Mouse (Mus musculus) forebrain, embryonic 16.5 days (tissue): Measurements from ENCODE around the gene Ccdc77. TPM values are rescaled to one million over a fixed set of nuclear protein-coding genes. Genes with fewer than 3 reads are reported as not detected.
A peak's percentile ranks its signal among the peaks of the same experiment; 100 is the strongest.
"Not testable (repeated sequence)": the region's sequence is repeated elsewhere in the genome, so short reads cannot be mapped to it uniquely, and the experiment has no call there.

Source experiments
- ATAC-seq: fragments of 200-750 bp; cut with Nextera tagmentation; 2 replicates; pipeline ENCODE4 v1.8.0; 2017; ENCODE audit warnings: mild to moderate bottlenecking, moderate library complexity
- H3K27ac ChIP-seq: fragments of 300-500 bp; sonication (generic); 2 replicates; pipeline ENCODE4 v1.5.1; 2014; ENCODE audit warnings: low read length, control low read depth
- H3K27me3 ChIP-seq: fragments of 300-500 bp; sonication (generic); replicated peaks from 2 replicates; pipeline ENCODE4 v1.6.1; 2014; ENCODE audit warnings: low read length; ENCODE audit not compliant: control insufficient read depth, insufficient read depth
- H3K36me3 ChIP-seq: fragments of 300-500 bp; sonication (generic); 2 replicates; pipeline ENCODE4 v1.6.1; 2014; ENCODE audit not compliant: control insufficient read depth, insufficient read depth
- H3K4me1 ChIP-seq: fragments of 300-500 bp; sonication (generic); replicated peaks from 2 replicates; pipeline ENCODE4 v1.6.1; 2014; ENCODE audit warnings: low read length; ENCODE audit not compliant: control insufficient read depth, insufficient read depth
- H3K4me2 ChIP-seq: fragments of 300-500 bp; sonication (generic); 2 replicates; pipeline ENCODE4 v1.6.1; 2014; ENCODE audit warnings: mild to moderate bottlenecking, low read length, control low read depth
- H3K4me3 ChIP-seq: fragments of 300-500 bp; sonication (generic); replicated peaks from 2 replicates; pipeline ENCODE4 v1.5.1; 2014; ENCODE audit warnings: mild to moderate bottlenecking, low read length, control low read depth
- H3K9ac ChIP-seq: fragments of 300-500 bp; sonication (generic); replicated peaks from 2 replicates; pipeline ENCODE4 v1.6.1; 2014; ENCODE audit warnings: low read depth, low read length, control low read depth
- H3K9me3 ChIP-seq: fragments of 300-500 bp; sonication (generic); 2 replicates; pipeline ENCODE4 v1.6.1; 2016; ENCODE audit warnings: low read length; ENCODE audit not compliant: control insufficient read depth
- WGBS: fragments of 180-500 bp; shearing (Covaris S2); extraction: QIAGEN DNeasy Blood & Tissue Kit; methylation state at CpG from one replicate; pipeline ENCODE4 v1.1.7; 2014; 5-methylcytosine and 5-hydroxymethylcytosine counted together
- polyA plus RNA-seq: library from polyadenylated mRNA; unstranded; fragments of >200 nt; fragmentation: Nextera tagmentation; extraction: Ambion mirVana; gene quantifications from 2 replicates; pipeline ENCODE4 v1.2.1, GENCODE M21; 2015

The Ccdc77 gene
- polyA plus RNA-seq, 1 experiment from 2014 or later, result 13.3 TPM

GRCm38 (mm10) chr6:120296589-120296988, 67.6 kb downstream of the Ccdc77 start:
- WGBS, result 96% methylated on average over 2 of the region's 2 CpGs
- not testable (repeated sequence) for H3K4me2 ChIP-seq, H3K9me3 ChIP-seq, H3K4me3 ChIP-seq, H3K27me3 ChIP-seq, H3K4me1 ChIP-seq, H3K9ac ChIP-seq, H3K36me3 ChIP-seq, ATAC-seq, H3K27ac ChIP-seq

GRCm38 (mm10) chr6:120294785-120295133, 69.4 kb downstream of the Ccdc77 start:
- ATAC-seq, result peak; percentile 65
- peaks cover 7% of the 10 kb centered on the region for H3K4me1 ChIP-seq
- under 1% methylated on average over 16 of the region's 16 CpGs for WGBS

DNA sequence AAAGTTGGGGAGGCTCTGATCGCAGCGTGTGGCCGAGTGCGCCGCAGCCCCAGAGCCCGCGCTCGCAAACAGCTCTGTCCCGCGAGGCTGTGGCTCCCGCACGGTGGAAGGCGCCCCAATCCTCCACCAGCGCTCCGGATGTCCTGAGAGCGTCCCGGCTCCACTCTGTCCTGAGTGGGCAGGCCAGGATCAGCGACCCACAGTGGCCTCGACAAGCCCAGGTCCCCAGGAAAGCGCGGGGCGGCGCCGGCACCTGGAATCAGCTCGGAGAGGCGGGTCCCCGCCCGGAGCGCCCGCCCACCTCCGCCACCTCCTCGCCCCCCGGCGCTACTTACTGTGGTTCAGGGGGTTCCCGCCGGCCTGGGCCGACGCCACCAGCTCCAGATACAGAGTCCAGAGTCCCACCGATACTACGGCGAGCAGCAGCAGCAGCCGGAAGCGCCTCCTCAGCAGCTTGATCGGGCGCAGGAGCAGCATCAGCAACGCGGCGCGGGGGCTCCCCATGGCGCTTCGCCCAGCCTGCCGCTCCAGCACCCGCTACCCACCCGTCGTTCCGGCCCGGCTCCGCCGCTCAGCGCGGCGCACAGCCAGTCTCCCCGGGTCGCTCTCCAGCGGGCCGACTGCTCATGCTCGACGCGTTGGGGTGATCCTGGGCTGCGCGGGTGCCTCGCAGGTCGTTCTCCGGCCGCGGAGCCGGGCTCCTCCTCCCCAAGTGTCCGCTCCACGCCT, 70.0 kb downstream of the Ccdc77 start, which contains the start of the genes D330020A13Rik and B4galnt3:
TSS of gene D330020A13Rik (plus strand) at position 309 of the 729 bp plus-strand sequence.
TSS of gene B4galnt3 (minus strand) at position 504 of the 729 bp plus-strand sequence.
- under 1% methylated on average over 77 of the region's 79 CpGs for WGBS
- peak; percentile 90 for ATAC-seq
- Histone ChIP-seq H3K9me3 (no peaks in the 10 kb centered on the region), H3K4me2 (peak within 1 kb of the TSS; percentile 99), H3K36me3 (no peaks in the 10 kb centered on the region), H3K4me1 (peaks cover 7% of the 10 kb centered on the region), H3K27me3 (peaks cover 3% of the 10 kb centered on the region; the same call in 1 of the 2 replicates), H3K9ac (peak within 1 kb of the TSS; percentile 70), H3K4me3 (peak within 1 kb of the TSS; percentile 76), H3K27ac (no peak within 1 kb of the TSS)

More at GRCm38 (mm10) chr6:120294785-120295133, 69.4 kb downstream of the Ccdc77 start:
- H3K27me3 ChIP-seq, result peaks cover 3% of the 10 kb centered on the region; the same call in 1 of the 2 replicates
- H3K27ac ChIP-seq, result no peak overlapping the region
- no peaks in the 10 kb centered on the region for H3K36me3 ChIP-seq
- H3K9me3 ChIP-seq, result no peaks in the 10 kb centered on the region
- peak overlapping the region; percentile 70 for H3K9ac ChIP-seq
- peak overlapping the region; percentile 76 for H3K4me3 ChIP-seq
- H3K4me2 ChIP-seq, result peak overlapping the region; percentile 99

GRCm38 (mm10) chr6:120291396-120292009, 72.7 kb downstream of the Ccdc77 start:
- Histone ChIP-seq H3K9me3 (no peaks in the 10 kb centered on the region), H3K9ac (no peak overlapping the region), H3K27me3 (peaks cover 3% of the 10 kb centered on the region; the same call in 1 of the 2 replicates), H3K36me3 (no peaks in the 10 kb centered on the region), H3K27ac (no peak overlapping the region), H3K4me3 (no peak overlapping the region), H3K4me1 (peaks cover 7% of the 10 kb centered on the region), H3K4me2 (no peak overlapping the region)
- 85% methylated on average over 7 of the region's 7 CpGs for WGBS
- no peak for ATAC-seq

- Histone ChIP-seq H3K9ac (no peak overlapping the region), H3K9me3 (no peaks in the 10 kb centered on the region), H3K36me3 (no peaks in the 10 kb centered on the region), H3K27me3 (peaks cover 3% of the 10 kb centered on the region; the same call in 1 of the 2 replicates), H3K27ac (no peak overlapping the region), H3K4me2 (no peak overlapping the region), H3K4me3 (no peak overlapping the region), H3K4me1 (peaks cover 4% of the 10 kb centered on the region)
- WGBS, result 84% methylated on average over 4 of the region's 4 CpGs
- no peak for ATAC-seq
Measured at GRCm38 (mm10) chr6:120289430-120289829, 74.7 kb downstream of the Ccdc77 start.

DNA sequence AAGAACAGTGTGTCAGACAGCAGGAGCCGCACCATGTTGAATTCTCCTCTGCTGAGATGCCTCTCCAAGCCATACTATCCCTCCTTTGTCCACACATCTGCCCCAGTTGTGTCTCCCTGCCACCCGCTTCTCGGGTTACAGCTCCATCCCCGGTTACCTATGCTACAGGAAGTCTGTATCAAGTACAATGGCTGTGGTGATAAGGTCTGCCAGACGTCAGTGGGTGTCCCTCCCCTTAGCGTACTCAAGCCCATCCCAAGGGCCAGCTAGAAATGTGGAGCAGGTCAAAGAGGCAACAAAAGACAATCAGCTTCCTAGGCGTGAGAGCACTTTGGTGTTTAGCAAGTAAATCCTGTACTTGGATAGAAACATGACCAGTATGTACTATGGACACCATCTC, 75.6 kb downstream of the Ccdc77 start:
- H3K4me2 ChIP-seq, result no peak overlapping the region
- no peaks in the 10 kb centered on the region for H3K27me3 ChIP-seq
- no peaks in the 10 kb centered on the region for H3K36me3 ChIP-seq
- no peak overlapping the region for H3K9ac ChIP-seq
- no peaks in the 10 kb centered on the region for H3K9me3 ChIP-seq
- H3K4me3 ChIP-seq, result no peak overlapping the region
- H3K27ac ChIP-seq, result no peak overlapping the region
- no peaks in the 10 kb centered on the region; the same call in 1 of the 2 replicates for H3K4me1 ChIP-seq
- ATAC-seq, result no peak
- 53% methylated on average over 7 of the region's 7 CpGs for whole genome bisulfite sequencing

GRCm38 (mm10) chr6:120287279-120287678, 76.9 kb downstream of the Ccdc77 start:
- Histone ChIP-seq H3K9me3 (no peaks in the 10 kb centered on the region), H3K27ac (no peak overlapping the region), H3K4me1 (no peaks in the 10 kb centered on the region), H3K36me3 (no peaks in the 10 kb centered on the region), H3K27me3 (no peaks in the 10 kb centered on the region), H3K4me3 (no peak overlapping the region), H3K4me2 (no peak overlapping the region), H3K9ac (no peak overlapping the region)
- no peak for ATAC-seq
- 87% methylated on average over 9 of the region's 9 CpGs for WGBS

GRCm38 (mm10) chr6:120276874-120277449, 87.2 kb downstream of the Ccdc77 start:
- H3K9me3 ChIP-seq, result no peaks in the 10 kb centered on the region
- no peaks in the 10 kb centered on the region for H3K36me3 ChIP-seq
- WGBS, result 82% methylated on average over 7 of the region's 7 CpGs
- ATAC-seq, result no peak
- no peaks in the 10 kb centered on the region for H3K27me3 ChIP-seq
- H3K4me2 ChIP-seq, result no peak overlapping the region
- no peak overlapping the region for H3K27ac ChIP-seq
- no peak overlapping the region for H3K9ac ChIP-seq
- H3K4me1 ChIP-seq, result no peaks in the 10 kb centered on the region
- no peak overlapping the region for H3K4me3 ChIP-seq

DNA sequence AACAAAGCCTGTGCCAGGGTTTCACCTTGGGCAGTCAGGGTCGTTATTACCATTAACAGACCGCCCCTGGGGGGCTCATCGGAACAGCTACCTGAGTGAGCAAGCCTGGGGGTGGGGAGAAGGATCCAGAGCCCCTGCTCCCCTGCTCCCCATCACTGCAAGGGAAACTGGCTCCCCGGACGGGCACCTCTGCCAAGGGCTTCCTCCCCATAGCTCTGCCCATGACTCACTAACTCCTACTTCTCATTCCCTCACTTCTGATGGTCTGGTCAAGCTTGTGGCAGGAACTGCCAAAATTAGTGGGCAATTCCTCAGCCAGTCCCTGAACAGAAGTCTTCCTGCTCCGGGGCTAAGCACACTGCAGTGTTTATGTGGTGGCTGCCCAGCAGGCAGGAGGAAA, 88.9 kb downstream of the Ccdc77 start:
- Histone ChIP-seq H3K4me1 (no peaks in the 10 kb centered on the region), H3K4me2 (no peak overlapping the region), H3K9me3 (no peaks in the 10 kb centered on the region), H3K27me3 (no peaks in the 10 kb centered on the region), H3K36me3 (no peaks in the 10 kb centered on the region), H3K4me3 (no peak overlapping the region), H3K9ac (no peak overlapping the region), H3K27ac (no peak overlapping the region)
- no peak for ATAC-seq
- WGBS, result 68% methylated on average over 6 of the region's 6 CpGs
